Mouse (Mus musculus): ENCODE data around the gene Itgb4. TPM values are rescaled to one million over a fixed set of nuclear protein-coding genes. Genes with fewer than 3 reads are reported as not detected.

Itgb4 gene
- polyA plus RNA-seq (2015; fragmentation: Illumina TruSeq; extraction: RNeasy Lipid Tissue Mini Kit (QIAGEN cat#74804); ENCODE audit: insufficient read depth, low read depth, low replicate concordance), result 8.1 TPM

GRCm38 (mm10) chr11:115974309-115975082 is at the start of gene Itgb4:
Itgb4 (plus strand) TSS chr11:115974709.

GRCm38 (mm10) chr11:115933108-115933746 is 41.3 kb upstream of the Itgb4 start, which contains the start of the genes Sap30bp and Recql5:
Sap30bp (plus strand) TSS chr11:115933282.
Recql5 (minus strand) TSS chr11:115933477.

GRCm38 (mm10) chr11:116012262-116012947 is 37.9 kb downstream of the Itgb4 start, which contains the start of gene Galk1:
Galk1 (minus strand) TSS chr11:116012719.

GRCm38 (mm10) chr11:116027756-116028155 is 53.2 kb downstream of the Itgb4 start, which contains the start of gene H3f3b:
H3f3b (minus strand) TSS chr11:116027962.

GRCm38 (mm10) chr11:116030088-116030897 is 55.8 kb downstream of the Itgb4 start, which contains the start of gene Unk:
Unk (plus strand) TSS chr11:116030322.

Other genes starting within 250 kb of the Itgb4 start
- 5.9 TPM for gene Tmem94, start 209.3 kb upstream of the Itgb4 start, polyA plus RNA-seq (2015; fragmentation: Illumina TruSeq; extraction: RNeasy Lipid Tissue Mini Kit (QIAGEN cat#74804); ENCODE audit: insufficient read depth, low read depth, low replicate concordance)
- gene Caskin2, start 161.1 kb upstream of the Itgb4 start, polyA plus RNA-seq (2015; fragmentation: Illumina TruSeq; extraction: RNeasy Lipid Tissue Mini Kit (QIAGEN cat#74804); ENCODE audit: insufficient read depth, low read depth, low replicate concordance), result 13.3 TPM
- gene Tsen54, start 160.0 kb upstream of the Itgb4 start, polyA plus RNA-seq (2015; fragmentation: Illumina TruSeq; extraction: RNeasy Lipid Tissue Mini Kit (QIAGEN cat#74804); ENCODE audit: insufficient read depth, low read depth, low replicate concordance), result 11.0 TPM
- 66.6 TPM for gene Llgl2, start 150.7 kb upstream of the Itgb4 start, polyA plus RNA-seq (2015; fragmentation: Illumina TruSeq; extraction: RNeasy Lipid Tissue Mini Kit (QIAGEN cat#74804); ENCODE audit: insufficient read depth, low read depth, low replicate concordance)
- 20.8 TPM for gene Myo15b, start 116.3 kb upstream of the Itgb4 start, polyA plus RNA-seq (2015; fragmentation: Illumina TruSeq; extraction: RNeasy Lipid Tissue Mini Kit (QIAGEN cat#74804); ENCODE audit: insufficient read depth, low read depth, low replicate concordance)
- gene Smim5, start 74.7 kb upstream of the Itgb4 start, polyA plus RNA-seq (2015; fragmentation: Illumina TruSeq; extraction: RNeasy Lipid Tissue Mini Kit (QIAGEN cat#74804); ENCODE audit: insufficient read depth, low read depth, low replicate concordance), result 5.6 TPM
- gene Smim6, start 62.7 kb upstream of the Itgb4 start, polyA plus RNA-seq (2015; fragmentation: Illumina TruSeq; extraction: RNeasy Lipid Tissue Mini Kit (QIAGEN cat#74804); ENCODE audit: insufficient read depth, low read depth, low replicate concordance), result 4.9 TPM
- 4.7 TPM for gene Sap30bp, start 41.4 kb upstream of the Itgb4 start, polyA plus RNA-seq (2015; fragmentation: Illumina TruSeq; extraction: RNeasy Lipid Tissue Mini Kit (QIAGEN cat#74804); ENCODE audit: insufficient read depth, low read depth, low replicate concordance)
- 10.0 TPM for gene Recql5, start 41.2 kb upstream of the Itgb4 start, polyA plus RNA-seq (2015; fragmentation: Illumina TruSeq; extraction: RNeasy Lipid Tissue Mini Kit (QIAGEN cat#74804); ENCODE audit: insufficient read depth, low read depth, low replicate concordance)
- gene Galk1, start 38.0 kb downstream of the Itgb4 start, polyA plus RNA-seq (2015; fragmentation: Illumina TruSeq; extraction: RNeasy Lipid Tissue Mini Kit (QIAGEN cat#74804); ENCODE audit: insufficient read depth, low read depth, low replicate concordance), result 11.8 TPM
- gene H3f3b, start 53.3 kb downstream of the Itgb4 start, polyA plus RNA-seq (2015; fragmentation: Illumina TruSeq; extraction: RNeasy Lipid Tissue Mini Kit (QIAGEN cat#74804); ENCODE audit: insufficient read depth, low read depth, low replicate concordance), result 85.3 TPM
- gene Unk, start 55.6 kb downstream of the Itgb4 start, polyA plus RNA-seq (2015; fragmentation: Illumina TruSeq; extraction: RNeasy Lipid Tissue Mini Kit (QIAGEN cat#74804); ENCODE audit: insufficient read depth, low read depth, low replicate concordance), result 5.1 TPM
- 2.5 TPM for gene Unc13d, start 103.3 kb downstream of the Itgb4 start, polyA plus RNA-seq (2015; fragmentation: Illumina TruSeq; extraction: RNeasy Lipid Tissue Mini Kit (QIAGEN cat#74804); ENCODE audit: insufficient read depth, low read depth, low replicate concordance)
- gene Wbp2, start 112.3 kb downstream of the Itgb4 start, polyA plus RNA-seq (2015; fragmentation: Illumina TruSeq; extraction: RNeasy Lipid Tissue Mini Kit (QIAGEN cat#74804); ENCODE audit: insufficient read depth, low read depth, low replicate concordance), result 26.2 TPM
- 14.4 TPM for gene Trim47, start 152.5 kb downstream of the Itgb4 start, polyA plus RNA-seq (2015; fragmentation: Illumina TruSeq; extraction: RNeasy Lipid Tissue Mini Kit (QIAGEN cat#74804); ENCODE audit: insufficient read depth, low read depth, low replicate concordance)
- gene Trim65, start 156.4 kb downstream of the Itgb4 start, polyA plus RNA-seq (2015; fragmentation: Illumina TruSeq; extraction: RNeasy Lipid Tissue Mini Kit (QIAGEN cat#74804); ENCODE audit: insufficient read depth, low read depth, low replicate concordance), result 2.2 TPM
- gene Mrpl38, start 164.2 kb downstream of the Itgb4 start, polyA plus RNA-seq (2015; fragmentation: Illumina TruSeq; extraction: RNeasy Lipid Tissue Mini Kit (QIAGEN cat#74804); ENCODE audit: insufficient read depth, low read depth, low replicate concordance), result 14.6 TPM
- 8.8 TPM for gene Fbf1, start 193.5 kb downstream of the Itgb4 start, polyA plus RNA-seq (2015; fragmentation: Illumina TruSeq; extraction: RNeasy Lipid Tissue Mini Kit (QIAGEN cat#74804); ENCODE audit: insufficient read depth, low read depth, low replicate concordance)
- gene Ten1, start 224.1 kb downstream of the Itgb4 start, polyA plus RNA-seq (2015; fragmentation: Illumina TruSeq; extraction: RNeasy Lipid Tissue Mini Kit (QIAGEN cat#74804); ENCODE audit: insufficient read depth, low read depth, low replicate concordance), result 7.9 TPM
- gene Acox1, start 224.3 kb downstream of the Itgb4 start, polyA plus RNA-seq (2015; fragmentation: Illumina TruSeq; extraction: RNeasy Lipid Tissue Mini Kit (QIAGEN cat#74804); ENCODE audit: insufficient read depth, low read depth, low replicate concordance), result 15.4 TPM

All from pancreas, adult 10 weeks (tissue).